In genomic region chr7:126417045-126417444, GRCm38 (mm10) we compare ENCODE assay signal across 21 mouse cellular contexts. TPM values are rescaled to one million over a fixed set of nuclear protein-coding genes. Genes with fewer than 3 reads are reported as not detected.
DNase-seq lines count a peak whose midpoint lies in the region; ATAC-seq lines count a peak whose summit lies in the region.
"Had no signal": no experiment of that assay in that cellular context is flagged by ENCODE, and none has a peak within 500 bp of the region (broad histone marks: within the 10 kb centered on the region; RNA-seq: fewer than 3 reads in every experiment).

No protein-coding gene starts in this region.

- H3K4me2 ChIP-seq in limb, embryonic 13.5 days (replicated peaks): no peak overlapping the region
- no peak overlapping the region for H3K4me2 ChIP-seq in embryonic facial prominence, embryonic 14.5 days (ENCODE audit: low read depth, low read length)
- no peak overlapping the region for H3K4me2 ChIP-seq in heart, embryonic 12.5 days
- H3K4me2 ChIP-seq: embryonic facial prominence, embryonic 15.5 days; limb, embryonic 15.5 days had no signal

- H3K36me3 ChIP-seq in limb, embryonic 13.5 days: no peaks in the 10 kb centered on the region
- no peaks in the 10 kb centered on the region for H3K36me3 ChIP-seq in limb, embryonic 10.5 days
- H3K36me3 ChIP-seq in embryonic facial prominence, embryonic 14.5 days (ENCODE audit: control insufficient read depth, insufficient read depth, low read length): no peaks in the 10 kb centered on the region
- H3K36me3 ChIP-seq in heart, embryonic 12.5 days: no peaks in the 10 kb centered on the region
- H3K36me3 ChIP-seq: embryonic facial prominence, embryonic 15.5 days; limb, embryonic 15.5 days had no signal

- DNase-seq in limb, embryonic 10.5 days (ENCODE audit: low spot score): no peak
- DNase-seq in B cell, adult 2 months: peak; percentile 66
- DNase-seq in embryo, embryonic 10 days (ENCODE audit: low spot score): peak; percentile 36
- DNase-seq in embryonic facial prominence, embryonic 14.5 days (ENCODE audit: low spot score): peak; percentile 40
- DNase-seq in urinary bladder, postnatal 14 days (ENCODE audit: low spot score): no peak
- no peak for DNase-seq in cerebellum, postnatal 4 days (ENCODE audit: low spot score in 2 of 2)
- DNase-seq: adrenal gland, adult 8-10 months; cerebellum, adult 11 months; cerebellum, postnatal 14 days; gastrocnemius, postnatal 14 days; kidney, adult 18-20 months; kidney, postnatal 10 days; layer of hippocampus, postnatal 36 days; lung, postnatal 10 days; right cerebral cortex, adult 18-20 months had no signal

- H3K27ac ChIP-seq in limb, embryonic 13.5 days: no peak overlapping the region
- no peak overlapping the region for H3K27ac ChIP-seq in limb, embryonic 10.5 days
- no peak overlapping the region for H3K27ac ChIP-seq in embryonic facial prominence, embryonic 14.5 days (replicated peaks; ENCODE audit: low read depth, low read length)
- no peak overlapping the region for H3K27ac ChIP-seq in heart, embryonic 12.5 days (ENCODE audit: poor library complexity, severe bottlenecking)
- H3K27ac ChIP-seq: embryonic facial prominence, embryonic 15.5 days; limb, embryonic 15.5 days had no signal

- no peak for ATAC-seq in limb, embryonic 13.5 days (ENCODE audit: low FRiP score, low read depth)
- peak; percentile 71; the same call in 1 of the 2 replicates for ATAC-seq in embryonic facial prominence, embryonic 14.5 days (ENCODE audit: low read depth)
- no peak for ATAC-seq in heart, embryonic 12.5 days (ENCODE audit: insufficient number of reproducible peaks, low FRiP score)

- H3K9me3 ChIP-seq in limb, embryonic 13.5 days: no peaks in the 10 kb centered on the region
- H3K9me3 ChIP-seq in limb, embryonic 10.5 days (replicated peaks): no peaks in the 10 kb centered on the region
- H3K9me3 ChIP-seq in embryonic facial prominence, embryonic 14.5 days (ENCODE audit: control insufficient read depth, low read length): no peaks in the 10 kb centered on the region
- H3K9me3 ChIP-seq in heart, embryonic 12.5 days (replicated peaks): peaks cover 3% of the 10 kb centered on the region; the same call in 1 of the 2 replicates
- H3K9me3 ChIP-seq: embryonic facial prominence, embryonic 15.5 days; limb, embryonic 15.5 days had no signal

- WGBS in limb, embryonic 13.5 days: 57% methylated on average over 8 of the region's 8 CpGs
- WGBS in limb, embryonic 10.5 days: 66% methylated on average over 8 of the region's 8 CpGs
- WGBS in embryonic facial prominence, embryonic 14.5 days: 35% methylated on average over 8 of the region's 8 CpGs
- 49% methylated on average over 8 of the region's 8 CpGs for WGBS in heart, embryonic 12.5 days

- H3K4me3 ChIP-seq in limb, embryonic 13.5 days: no peak overlapping the region
- no peak overlapping the region for H3K4me3 ChIP-seq in limb, embryonic 10.5 days
- H3K4me3 ChIP-seq in embryonic facial prominence, embryonic 14.5 days (ENCODE audit: low read depth, low read length): no peak overlapping the region
- no peak overlapping the region for H3K4me3 ChIP-seq in heart, embryonic 12.5 days
- H3K4me3 ChIP-seq: embryonic facial prominence, embryonic 15.5 days; limb, embryonic 15.5 days had no signal

- peak overlapping the region; percentile 26; the same call in 1 of the 2 replicates for H3K9ac ChIP-seq in limb, embryonic 13.5 days
- no peak overlapping the region for H3K9ac ChIP-seq in embryonic facial prominence, embryonic 14.5 days (ENCODE audit: low read depth, low read length)
- H3K9ac ChIP-seq in heart, embryonic 12.5 days: no peak overlapping the region
- H3K9ac ChIP-seq: embryonic facial prominence, embryonic 15.5 days; limb, embryonic 15.5 days had no signal

- no peaks in the 10 kb centered on the region for H3K4me1 ChIP-seq in limb, embryonic 13.5 days
- peaks cover 15% of the 10 kb centered on the region; the same call in 1 of the 2 replicates for H3K4me1 ChIP-seq in limb, embryonic 10.5 days
- no peaks in the 10 kb centered on the region for H3K4me1 ChIP-seq in embryonic facial prominence, embryonic 14.5 days (ENCODE audit: control insufficient read depth, insufficient read depth, low read length)
- no peaks in the 10 kb centered on the region for H3K4me1 ChIP-seq in heart, embryonic 12.5 days (replicated peaks)
- H3K4me1 ChIP-seq: embryonic facial prominence, embryonic 15.5 days; limb, embryonic 15.5 days had no signal

- H3K27me3 ChIP-seq in limb, embryonic 13.5 days: no peaks in the 10 kb centered on the region; the same call in 1 of the 2 replicates
- H3K27me3 ChIP-seq in limb, embryonic 10.5 days (ENCODE audit: low read depth, poor library complexity, severe bottlenecking): no peaks in the 10 kb centered on the region
- H3K27me3 ChIP-seq in embryonic facial prominence, embryonic 14.5 days (replicated peaks; ENCODE audit: control insufficient read depth, insufficient read depth, low read length): no peaks in the 10 kb centered on the region
- peaks cover 8% of the 10 kb centered on the region for H3K27me3 ChIP-seq in heart, embryonic 12.5 days (replicated peaks)
- H3K27me3 ChIP-seq: embryonic facial prominence, embryonic 15.5 days; limb, embryonic 15.5 days had no signal

RNA-seq across cellular contexts. Expression of gene Cd19, which starts 2.4 kb away (rescaled TPM):
- not detected in 2 replicates for polyA plus RNA-seq in limb, embryonic 13.5 days (2015; fragmentation: Nextera tagmentation; extraction: Ambion mirVana)
- not detected in 2 replicates for polyA plus RNA-seq in limb, embryonic 10.5 days (2016; fragmentation: Nextera tagmentation; extraction: Ambion mirVana)
- polyA plus RNA-seq in embryonic facial prominence, embryonic 14.5 days (2014; fragmentation: Nextera tagmentation; extraction: Ambion mirVana): 0.19 and 0.28 TPM in 2 replicates
- polyA plus RNA-seq in heart, embryonic 12.5 days (2016; fragmentation: Nextera tagmentation; extraction: Ambion mirVana): not detected in 2 replicates
- polyA plus RNA-seq: C2C12; hindbrain, embryonic 11.5 days had no signal

RNA-seq across cellular contexts. Expression of gene Rabep2, which starts 11.5 kb away (rescaled TPM):
- 36.6 and 37.0 TPM in 2 replicates for polyA plus RNA-seq in limb, embryonic 13.5 days (2015; fragmentation: Nextera tagmentation; extraction: Ambion mirVana)
- polyA plus RNA-seq in limb, embryonic 10.5 days (2016; fragmentation: Nextera tagmentation; extraction: Ambion mirVana): 30.3 and 36.9 TPM in 2 replicates
- polyA plus RNA-seq in embryonic facial prominence, embryonic 14.5 days (2014; fragmentation: Nextera tagmentation; extraction: Ambion mirVana): 26.4 and 28.9 TPM in 2 replicates
- polyA plus RNA-seq in heart, embryonic 12.5 days (2016; fragmentation: Nextera tagmentation; extraction: Ambion mirVana): 23.3 and 23.9 TPM in 2 replicates

RNA-seq across cellular contexts. Expression of gene Nfatc2ip, which starts 20.5 kb away (rescaled TPM):
- 2.3 and 2.4 TPM in 2 replicates for polyA plus RNA-seq in limb, embryonic 13.5 days (2015; fragmentation: Nextera tagmentation; extraction: Ambion mirVana)
- 2.6 and 2.9 TPM in 2 replicates for polyA plus RNA-seq in limb, embryonic 10.5 days (2016; fragmentation: Nextera tagmentation; extraction: Ambion mirVana)
- 2.5 and 2.6 TPM in 2 replicates for polyA plus RNA-seq in embryonic facial prominence, embryonic 14.5 days (2014; fragmentation: Nextera tagmentation; extraction: Ambion mirVana)
- polyA plus RNA-seq in heart, embryonic 12.5 days (2016; fragmentation: Nextera tagmentation; extraction: Ambion mirVana): 1.7 and 2.2 TPM in 2 replicates

RNA-seq across cellular contexts. Expression of gene Spns1, which starts 39.8 kb away (rescaled TPM):
- 61.7 and 62.4 TPM in 2 replicates for polyA plus RNA-seq in limb, embryonic 13.5 days (2015; fragmentation: Nextera tagmentation; extraction: Ambion mirVana)
- polyA plus RNA-seq in limb, embryonic 10.5 days (2016; fragmentation: Nextera tagmentation; extraction: Ambion mirVana): 67.7 and 68.4 TPM in 2 replicates
- 40.4 and 43.8 TPM in 2 replicates for polyA plus RNA-seq in embryonic facial prominence, embryonic 14.5 days (2014; fragmentation: Nextera tagmentation; extraction: Ambion mirVana)
- 45.1 TPM in 2 replicates for polyA plus RNA-seq in heart, embryonic 12.5 days (2016; fragmentation: Nextera tagmentation; extraction: Ambion mirVana)

RNA-seq across cellular contexts. Expression of gene Atp2a1, which starts 45.9 kb away (rescaled TPM):
- 90.2 and 93.8 TPM in 2 replicates for polyA plus RNA-seq in limb, embryonic 13.5 days (2015; fragmentation: Nextera tagmentation; extraction: Ambion mirVana)
- 0.59 and 5.3 TPM in 2 replicates for polyA plus RNA-seq in limb, embryonic 10.5 days (2016; fragmentation: Nextera tagmentation; extraction: Ambion mirVana)
- 235 and 334 TPM in 2 replicates for polyA plus RNA-seq in embryonic facial prominence, embryonic 14.5 days (2014; fragmentation: Nextera tagmentation; extraction: Ambion mirVana)
- 1.7 and 3.2 TPM in 2 replicates for polyA plus RNA-seq in heart, embryonic 12.5 days (2016; fragmentation: Nextera tagmentation; extraction: Ambion mirVana)

Comparison
In these comparisons a context has a peak if more than half of its experiments do, and no peak if none do; other contexts are left out.
1. DNase-seq: peak in B cell, adult 2 months (2 of 2), embryo, embryonic 10 days (single experiment) and embryonic facial prominence, embryonic 14.5 days (single experiment); none in limb, embryonic 10.5 days (single experiment), urinary bladder, postnatal 14 days (single experiment) and cerebellum, postnatal 4 days (0 of 2).